Mouse (Mus musculus): ENCODE data around the gene Slc6a8. TPM values are rescaled to one million over a fixed set of nuclear protein-coding genes. Genes with fewer than 3 reads are reported as not detected.

Slc6a8 gene
- total RNA-seq, 2 experiments from 2014 or later, result 88.3 to 110 TPM

- DNase-seq (ENCODE audit: extremely low spot score in 1 of 2, low spot score in 1 of 2), result no peak
These were observed 11.2 kb downstream of the Slc6a8 start for GRCm38 (mm10) chrX:73684156-73684555.

- no peak for DNase-seq (ENCODE audit: extremely low spot score in 1 of 2, low spot score in 1 of 2)
These were observed 12.0 kb downstream of the Slc6a8 start for GRCm38 (mm10) chrX:73684978-73685377.

GRCm38 (mm10) chrX:73685629-73686028, 12.7 kb downstream of the Slc6a8 start:
- DNase-seq (ENCODE audit: extremely low spot score in 1 of 2, low spot score in 1 of 2), result no peak

- peak in 1 of 2 experiments; percentile 60 for DNase-seq (ENCODE audit: extremely low spot score in 1 of 2, low spot score in 1 of 2)
These were observed 18.1 kb downstream of the Slc6a8 start for GRCm38 (mm10) chrX:73690917-73691629.

GRCm38 (mm10) chrX:73700472-73700871, 27.5 kb downstream of the Slc6a8 start:
- no peak for DNase-seq (ENCODE audit: extremely low spot score in 1 of 2, low spot score in 1 of 2)

GRCm38 (mm10) chrX:73715476-73716108, 42.6 kb downstream of the Slc6a8 start:
- DNase-seq (ENCODE audit: extremely low spot score in 1 of 2, low spot score in 1 of 2), result no peak

- DNase-seq (ENCODE audit: extremely low spot score in 1 of 2, low spot score in 1 of 2), result peak; percentile 65 to 76
These were observed 43.2 kb downstream of the Slc6a8 start, which contains the start of the genes Bcap31 and Abcd1 for GRCm38 (mm10) chrX:73716109-73716661. Bcap31 (minus strand) TSS chrX:73716175. Abcd1 (plus strand) TSS chrX:73716597.

GRCm38 (mm10) chrX:73716709-73717545, 44.0 kb downstream of the Slc6a8 start:
- DNase-seq (ENCODE audit: extremely low spot score in 1 of 2, low spot score in 1 of 2), result no peak

GRCm38 (mm10) chrX:73717667-73718066, 44.7 kb downstream of the Slc6a8 start:
- DNase-seq (ENCODE audit: extremely low spot score in 1 of 2, low spot score in 1 of 2), result peak in 1 of 2 experiments; percentile 4

- DNase-seq (ENCODE audit: extremely low spot score in 1 of 2, low spot score in 1 of 2), result no peak
These were observed 45.3 kb downstream of the Slc6a8 start for GRCm38 (mm10) chrX:73718271-73718670.

GRCm38 (mm10) chrX:73718686-73719362, 45.9 kb downstream of the Slc6a8 start:
- peak in 1 of 2 experiments; percentile 10 for DNase-seq (ENCODE audit: extremely low spot score in 1 of 2, low spot score in 1 of 2)

GRCm38 (mm10) chrX:73730908-73731307, 58.0 kb downstream of the Slc6a8 start:
- DNase-seq (ENCODE audit: extremely low spot score in 1 of 2, low spot score in 1 of 2), result no peak

Other genes with a start within 250 kb of the Slc6a8 start
- gene Trex2, start 237.8 kb upstream of the Slc6a8 start, total RNA-seq (2021), result not detected
- gene Haus7, start 214.1 kb upstream of the Slc6a8 start, total RNA-seq (2021), result 1 to 10 TPM; 6.9 to 7.5 TPM
- gene Bgn, start 189.5 kb upstream of the Slc6a8 start, total RNA-seq (2021), result 10 to 100 TPM; 16.7 to 17.4 TPM
- gene Atp2b3, start 170.1 kb upstream of the Slc6a8 start, total RNA-seq (2021), result 100 to 1,000 TPM; 145 to 149 TPM
- gene Dusp9, start 33.7 kb upstream of the Slc6a8 start, total RNA-seq (2021), result under 1 TPM; 0.47 to 0.54 TPM
- 100 to 1,000 TPM; 115 to 135 TPM for gene Pnck, start 13.0 kb upstream of the Slc6a8 start, total RNA-seq (2021)
- 10 to 100 TPM; 78.9 to 83.0 TPM for gene Bcap31, start 43.0 kb downstream of the Slc6a8 start, total RNA-seq (2021)
- 10 to 100 TPM; 11.3 to 13.9 TPM for gene Abcd1, start 43.4 kb downstream of the Slc6a8 start, total RNA-seq (2021)
- gene Plxnb3, start 83.9 kb downstream of the Slc6a8 start, total RNA-seq (2021), result 10 to 100 TPM; 15.8 to 18.2 TPM
- 1 to 10 TPM; 4.3 to 8.7 TPM for gene Srpk3, start 101.3 kb downstream of the Slc6a8 start, total RNA-seq (2021)
- 100 to 1,000 TPM; 189 to 199 TPM for gene Idh3g, start 113.7 kb downstream of the Slc6a8 start, total RNA-seq (2021)
- 10 to 100 TPM; 88.1 to 97.2 TPM for gene Ssr4, start 113.9 kb downstream of the Slc6a8 start, total RNA-seq (2021)
- gene Pdzd4, start 151.8 kb downstream of the Slc6a8 start, total RNA-seq (2021), result 100 to 1,000 TPM; 101 to 102 TPM
- gene Avpr2, start 219.0 kb downstream of the Slc6a8 start, total RNA-seq (2021), result not detected
- gene L1cam, start 223.0 kb downstream of the Slc6a8 start, total RNA-seq (2021), result 100 to 1,000 TPM; 125 to 140 TPM
- gene Arhgap4, start 248.7 kb downstream of the Slc6a8 start, total RNA-seq (2021), result 1 to 10 TPM; 4.7 to 5.8 TPM
- gene Naa10, start 248.8 kb downstream of the Slc6a8 start, total RNA-seq (2021), result 10 to 100 TPM; 57.6 to 62.8 TPM

Measured in layer of hippocampus, postnatal 25 days (tissue).